Mouse (Mus musculus): ENCODE measurements at regions not wholly inside any gene's neighbourhood (a gene's known extent, or its start where the extent isn't known, plus 50 kb on each side); places are given as distances from the start of the nearest gene placed in this dataset.

GRCm38 (mm10) chr4:125439856-125440255 lies 50.6 kb upstream of the Grik3 start:
- DNase-seq (ENCODE audit: inconsistent ontology term): no peak

DNA sequence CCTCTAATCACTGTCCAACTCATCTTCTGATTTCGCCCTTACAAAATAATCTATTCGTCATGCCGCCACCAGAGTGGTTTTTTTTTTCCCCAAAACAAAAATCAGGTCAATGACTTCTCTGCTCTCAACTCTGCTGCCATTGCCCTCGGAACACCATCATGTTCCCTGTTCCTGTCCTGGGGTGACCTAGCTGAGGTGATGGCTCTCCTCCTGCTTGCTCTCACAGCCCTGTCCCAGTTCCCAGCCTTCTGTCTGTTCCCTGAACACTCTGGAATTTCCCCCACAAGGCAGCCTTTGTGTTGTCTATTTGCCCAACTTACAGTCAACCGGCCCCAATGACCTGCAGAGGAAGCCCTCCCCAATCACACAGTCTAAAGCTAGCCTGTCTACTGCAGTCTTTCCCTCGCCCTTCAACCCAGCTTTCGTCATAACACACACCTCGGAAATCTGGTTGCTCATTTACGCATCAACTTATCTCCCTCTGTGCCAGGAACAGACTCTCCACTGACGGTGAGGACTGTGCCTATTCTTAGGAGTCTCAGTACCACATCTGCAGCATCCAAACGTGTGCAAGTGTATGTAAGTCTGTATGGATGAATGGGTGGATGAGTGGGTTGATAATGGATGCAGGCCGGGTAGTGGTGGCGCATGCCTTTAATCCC lies 53.2 kb upstream of the Grik3 start:
- DNase-seq (ENCODE audit: inconsistent ontology term): peak; percentile 16

GRCm38 (mm10) chr4:125433511-125433910 lies 57.0 kb upstream of the Grik3 start:
- DNase-seq (ENCODE audit: inconsistent ontology term): no peak

DNA sequence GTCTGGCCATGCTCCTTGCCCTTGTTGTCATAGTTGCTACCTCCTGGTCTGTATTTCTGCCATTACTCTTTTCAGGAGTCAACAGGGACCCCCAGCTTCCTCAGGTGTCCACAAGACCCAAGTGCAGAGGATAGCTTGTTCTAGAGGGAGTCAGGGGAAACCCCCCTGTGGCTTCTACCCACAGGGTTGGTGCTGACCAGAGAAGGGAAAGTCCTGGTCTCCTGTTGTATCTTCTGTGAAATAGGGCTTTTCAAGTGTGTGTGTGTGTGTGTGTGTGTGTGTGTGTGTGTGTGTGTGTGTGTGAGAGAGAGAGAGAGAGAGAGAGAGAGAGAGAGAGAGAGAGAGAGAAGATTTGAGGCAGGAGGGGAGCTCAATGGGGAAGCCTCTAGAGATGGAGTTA lies 58.9 kb upstream of the Grik3 start:
- no peak for DNase-seq (ENCODE audit: inconsistent ontology term)

GRCm38 (mm10) chr4:125430845-125431244 lies 59.7 kb upstream of the Grik3 start:
- DNase-seq (ENCODE audit: inconsistent ontology term): no peak

- no peak for DNase-seq (ENCODE audit: inconsistent ontology term)
Measured at GRCm38 (mm10) chr4:125428736-125429135, 61.8 kb upstream of the Grik3 start.

DNA sequence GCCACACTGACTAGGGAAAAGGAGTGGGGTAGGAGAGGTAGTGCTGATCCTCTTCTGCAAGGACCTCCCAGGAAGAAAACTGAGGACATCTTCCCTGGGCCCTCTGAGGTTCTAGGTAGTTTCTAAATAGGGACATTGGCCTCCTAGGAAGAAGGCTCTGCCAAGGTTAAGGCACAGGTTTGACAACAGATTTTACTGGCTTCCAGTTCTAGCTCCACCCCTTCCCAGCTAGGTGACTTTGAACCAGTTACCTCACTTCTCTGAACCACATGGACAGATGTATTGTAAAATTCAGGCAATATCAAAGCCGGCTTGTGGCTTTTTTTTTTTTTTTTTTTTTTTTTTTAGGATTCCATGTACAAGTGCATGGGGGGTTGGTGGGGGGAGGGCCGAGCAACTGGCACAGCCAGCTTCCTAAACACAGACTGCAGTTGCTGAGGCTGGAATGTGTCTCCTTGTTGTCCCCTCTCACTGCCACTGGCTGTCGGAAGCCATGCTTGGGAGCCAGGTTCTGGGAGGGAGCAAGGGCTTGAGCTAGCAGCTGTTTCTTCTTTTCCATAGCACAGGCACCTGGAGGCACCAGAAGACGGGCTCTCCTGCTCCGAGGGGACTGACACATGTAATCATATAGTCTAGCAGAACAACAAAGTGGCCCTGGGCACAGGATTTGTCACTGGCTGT lies 69.8 kb upstream of the Grik3 start:
- no peak for DNase-seq (ENCODE audit: inconsistent ontology term)

GRCm38 (mm10) chr4:125419491-125420255 lies 70.8 kb upstream of the Grik3 start:
- no peak for DNase-seq (ENCODE audit: inconsistent ontology term)

DNA sequence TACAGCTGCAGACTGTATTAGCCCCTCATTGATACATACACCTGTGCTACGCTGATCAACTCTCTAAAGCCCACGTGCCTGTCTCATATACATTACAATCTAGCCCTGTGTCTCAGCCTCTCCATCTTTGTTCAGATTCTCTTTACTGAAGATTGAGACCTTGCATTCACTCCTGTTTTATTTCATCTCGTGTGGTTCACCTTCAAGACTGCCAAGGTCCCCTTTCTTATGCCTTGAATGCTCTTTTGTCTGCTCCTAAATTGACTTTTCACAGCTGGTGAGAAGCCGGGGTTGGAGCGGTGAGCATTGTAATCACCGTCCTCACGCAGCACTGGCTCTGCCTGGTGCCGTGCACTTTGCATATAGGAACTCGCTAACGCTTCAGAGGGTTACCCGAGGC lies 75.2 kb upstream of the Grik3 start:
- no peak for DNase-seq (ENCODE audit: inconsistent ontology term)

GRCm38 (mm10) chr4:125413833-125414719 lies 76.4 kb upstream of the Grik3 start:
- no peak for DNase-seq (ENCODE audit: inconsistent ontology term)

GRCm38 (mm10) chr4:125410736-125411441 lies 79.6 kb upstream of the Grik3 start:
- DNase-seq (ENCODE audit: inconsistent ontology term): no peak

GRCm38 (mm10) chr4:125399376-125400112 lies 91.0 kb upstream of the Grik3 start:
- DNase-seq (ENCODE audit: inconsistent ontology term): no peak

GRCm38 (mm10) chr4:125397007-125397461 lies 93.5 kb upstream of the Grik3 start:
- no peak for DNase-seq (ENCODE audit: inconsistent ontology term)

GRCm38 (mm10) chr4:125391269-125391668 lies 99.2 kb upstream of the Grik3 start:
- no peak for DNase-seq (ENCODE audit: inconsistent ontology term)

- DNase-seq (ENCODE audit: inconsistent ontology term): no peak
Measured at GRCm38 (mm10) chr4:125385811-125386210, 104.7 kb upstream of the Grik3 start.

DNA sequence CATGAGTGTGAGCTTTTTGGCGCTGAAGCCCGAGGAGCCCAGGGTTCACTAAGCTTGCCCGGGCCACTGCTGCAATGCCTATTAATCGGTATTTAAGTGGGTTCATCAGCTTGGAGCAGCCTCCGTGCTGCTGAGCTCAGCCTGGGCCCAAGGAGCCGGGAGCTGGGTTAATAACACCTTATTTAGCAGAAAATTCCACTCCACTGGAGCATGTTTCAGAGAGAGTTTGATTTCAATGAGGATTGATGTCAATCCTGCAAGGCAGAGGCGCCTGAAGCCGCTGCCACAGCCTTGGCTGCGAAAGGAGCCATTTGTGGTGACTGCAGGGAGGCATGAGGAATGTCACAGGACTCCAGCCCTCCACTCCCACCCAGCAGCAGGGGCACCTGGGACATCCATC lies 126.5 kb upstream of the Grik3 start:
- DNase-seq (ENCODE audit: inconsistent ontology term): peak; percentile 22

DNA sequence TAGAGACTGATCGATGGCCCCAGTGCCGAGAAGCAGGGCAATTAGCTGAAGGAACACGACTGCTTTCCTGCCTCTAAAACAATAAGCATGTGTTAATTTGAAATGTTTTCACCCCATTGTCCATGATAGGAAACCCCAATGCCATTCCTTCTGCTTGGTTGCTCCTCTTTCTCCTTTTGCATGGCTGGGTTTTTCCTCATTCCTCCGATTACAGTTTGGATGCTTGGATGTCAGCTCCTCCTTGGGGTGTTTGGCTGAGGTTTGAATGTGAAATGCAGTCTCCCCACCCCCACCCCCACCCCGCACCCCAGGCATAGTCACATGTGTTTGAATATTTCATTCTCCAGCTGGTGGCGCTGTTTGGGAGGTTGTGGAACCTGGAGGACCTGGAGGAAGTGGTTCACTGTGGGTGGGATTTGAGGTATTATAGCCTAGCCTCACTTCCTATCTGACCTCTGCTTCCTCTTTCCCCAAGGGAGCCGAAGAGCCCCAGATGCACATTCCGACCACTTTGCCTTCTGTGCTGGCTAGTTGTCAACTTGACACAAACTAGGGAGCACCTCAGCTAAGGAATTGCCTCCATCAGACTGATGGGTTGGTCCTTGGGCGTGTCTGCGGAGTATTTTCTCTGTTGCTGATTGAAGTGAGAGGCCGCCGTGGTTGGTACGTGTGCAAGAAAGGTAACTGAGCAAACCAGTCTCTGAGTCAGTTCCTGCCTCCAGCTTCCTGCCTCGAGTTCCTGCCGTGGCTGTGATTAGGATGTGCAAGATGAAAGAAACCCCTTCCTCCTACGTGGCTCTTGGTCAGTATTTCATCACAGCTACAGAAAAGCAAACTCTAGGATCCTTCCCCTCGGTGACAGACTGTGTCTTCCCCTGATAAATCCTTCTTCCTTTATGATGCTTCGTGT lies 128.6 kb upstream of the Grik3 start:
- peak; percentile 42 for DNase-seq (ENCODE audit: inconsistent ontology term)

DNA sequence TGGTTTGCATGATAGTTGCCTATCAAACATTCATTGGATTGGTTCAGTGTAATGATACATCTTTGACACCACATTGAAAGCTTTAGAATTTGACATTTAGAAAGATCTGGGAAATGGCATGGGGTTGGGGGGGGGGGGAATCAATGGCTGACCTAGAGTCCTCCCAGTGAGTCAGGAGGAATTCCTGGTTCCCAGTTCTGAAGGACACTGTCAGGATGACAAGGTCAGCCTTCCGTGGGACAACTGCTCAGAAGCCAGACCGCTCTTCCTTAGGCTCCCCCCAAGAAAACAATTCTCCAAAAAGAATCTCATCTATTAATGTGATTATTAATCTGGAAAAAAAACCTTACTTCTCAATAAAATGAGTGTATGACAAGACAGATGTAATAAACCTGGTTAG lies 132.1 kb upstream of the Grik3 start:
- DNase-seq (ENCODE audit: inconsistent ontology term): no peak

DNA sequence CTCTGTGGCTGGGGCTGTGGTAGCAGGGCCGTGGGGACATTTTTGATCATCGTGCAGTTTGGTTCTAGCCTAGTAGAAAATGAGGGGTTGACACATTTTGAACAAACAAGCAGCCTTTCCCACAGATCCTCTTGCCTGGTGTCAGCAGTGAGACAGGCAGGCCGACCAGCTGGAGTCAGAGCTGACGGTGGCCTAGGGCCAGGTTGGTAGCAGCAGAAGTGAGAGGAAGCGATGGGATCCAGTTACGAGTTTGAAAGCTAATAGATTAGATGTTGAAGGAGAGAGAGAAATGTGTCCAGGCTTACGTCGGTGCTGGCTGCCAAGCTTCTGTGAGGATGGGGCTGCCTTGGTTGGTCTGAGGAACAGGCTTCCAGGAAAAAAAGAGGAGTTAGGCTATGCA lies 134.1 kb upstream of the Grik3 start:
- no peak for DNase-seq (ENCODE audit: inconsistent ontology term)

Measured in Muller cell, postnatal 12 days (primary cell).